Mouse (Mus musculus): ENCODE measurements at regions not wholly inside any gene's neighbourhood (a gene's known extent, or its start where the extent isn't known, plus 50 kb on each side); places are given as distances from the start of the nearest gene placed in this dataset.

DNA sequence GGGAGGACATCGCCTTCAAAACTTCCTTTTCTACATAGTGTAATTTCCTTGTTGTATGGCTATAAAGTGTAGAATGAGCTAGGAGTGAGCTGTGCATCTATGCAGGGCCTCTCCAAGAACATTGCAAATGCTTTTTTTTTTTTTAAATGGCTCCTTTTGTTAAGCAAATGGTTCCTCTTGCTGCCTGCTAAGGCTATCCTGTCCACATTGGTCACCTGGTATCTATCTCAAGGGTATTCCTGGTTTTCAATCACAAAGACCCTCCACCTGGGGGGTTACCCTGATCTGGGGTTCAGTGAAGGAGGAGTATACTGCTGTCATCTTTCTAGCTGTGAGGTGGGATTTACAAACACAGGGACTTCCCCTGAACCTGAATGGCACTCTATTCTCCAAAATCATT is 112.9 kb upstream of the Sall1 start:
- no peak for ATAC-seq (ENCODE audit: insufficient read depth, low read depth)
- TF ChIP-seq EP300 (IDR thresholded peaks at IDR 0.05; ENCODE audit: low read depth) (no peak), CTCF (IDR thresholded peaks at IDR 0.05; ENCODE audit: low read depth) (no peak)
- Histone ChIP-seq H3K27ac (ENCODE audit: low read depth) (no peak overlapping the region), H3K4me3 (ENCODE audit: low read depth, low read length) (no peak overlapping the region), H3K27me3 (ENCODE audit: control insufficient read depth, insufficient read depth, low read length) (no peaks in the 10 kb centered on the region), H3K9ac (replicated peaks; ENCODE audit: low read depth, low read length) (no peak overlapping the region), H3K4me2 (ENCODE audit: low read depth, low read length) (no peak overlapping the region), H3K36me3 (replicated peaks; ENCODE audit: control insufficient read depth, insufficient read depth, low read length) (no peaks in the 10 kb centered on the region), H3K4me1 (ENCODE audit: control insufficient read depth, insufficient read depth) (no peaks in the 10 kb centered on the region), H3K9me3 (replicated peaks; ENCODE audit: control insufficient read depth, low read length) (no peaks in the 10 kb centered on the region)
- DNase-seq (ENCODE audit: low spot score), result no peak
- 78% methylated on average over 1 of the region's 1 CpGs for WGBS

DNA sequence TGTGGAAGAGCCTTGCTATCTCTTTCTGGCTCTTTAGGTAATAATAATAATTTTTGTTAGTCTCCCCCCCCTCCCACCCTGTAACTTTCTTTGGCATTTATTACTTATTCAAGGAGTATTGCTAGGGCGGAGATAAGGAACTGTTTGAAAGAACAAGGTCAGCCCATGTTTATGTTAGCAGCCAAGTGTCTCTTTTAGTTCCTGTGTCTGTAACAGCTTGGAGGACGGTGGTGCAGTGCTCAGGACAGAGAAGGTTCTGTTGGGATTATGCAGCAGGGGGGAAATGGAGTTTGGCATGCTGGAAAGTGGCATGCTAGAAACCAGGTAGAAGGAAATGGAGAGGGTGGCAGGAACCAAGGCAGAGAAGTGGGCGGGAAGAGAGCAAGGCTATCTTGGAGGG is 109.6 kb upstream of the Sall1 start:
- Histone ChIP-seq H3K4me1 (ENCODE audit: control insufficient read depth, insufficient read depth) (no peaks in the 10 kb centered on the region), H3K9me3 (replicated peaks; ENCODE audit: control insufficient read depth, low read length) (no peaks in the 10 kb centered on the region), H3K9ac (replicated peaks; ENCODE audit: low read depth, low read length) (no peak overlapping the region), H3K27ac (ENCODE audit: low read depth) (no peak overlapping the region), H3K36me3 (replicated peaks; ENCODE audit: control insufficient read depth, insufficient read depth, low read length) (no peaks in the 10 kb centered on the region), H3K4me3 (ENCODE audit: low read depth, low read length) (no peak overlapping the region), H3K27me3 (ENCODE audit: control insufficient read depth, insufficient read depth, low read length) (0 out of 2 replicates have a peak, but pooled peaks cover 2% of the 10 kb centered on the region), H3K4me2 (ENCODE audit: low read depth, low read length) (no peak overlapping the region)
- ATAC-seq (ENCODE audit: insufficient read depth, low read depth) (no peak), DNase-seq (ENCODE audit: low spot score) (no peak)
- WGBS, result 59% methylated on average over 3 of the region's 3 CpGs
- TF ChIP-seq CTCF (IDR thresholded peaks at IDR 0.05; ENCODE audit: low read depth), result no peak
- TF ChIP-seq EP300 (IDR thresholded peaks at IDR 0.05; ENCODE audit: low read depth), result no peak

DNA sequence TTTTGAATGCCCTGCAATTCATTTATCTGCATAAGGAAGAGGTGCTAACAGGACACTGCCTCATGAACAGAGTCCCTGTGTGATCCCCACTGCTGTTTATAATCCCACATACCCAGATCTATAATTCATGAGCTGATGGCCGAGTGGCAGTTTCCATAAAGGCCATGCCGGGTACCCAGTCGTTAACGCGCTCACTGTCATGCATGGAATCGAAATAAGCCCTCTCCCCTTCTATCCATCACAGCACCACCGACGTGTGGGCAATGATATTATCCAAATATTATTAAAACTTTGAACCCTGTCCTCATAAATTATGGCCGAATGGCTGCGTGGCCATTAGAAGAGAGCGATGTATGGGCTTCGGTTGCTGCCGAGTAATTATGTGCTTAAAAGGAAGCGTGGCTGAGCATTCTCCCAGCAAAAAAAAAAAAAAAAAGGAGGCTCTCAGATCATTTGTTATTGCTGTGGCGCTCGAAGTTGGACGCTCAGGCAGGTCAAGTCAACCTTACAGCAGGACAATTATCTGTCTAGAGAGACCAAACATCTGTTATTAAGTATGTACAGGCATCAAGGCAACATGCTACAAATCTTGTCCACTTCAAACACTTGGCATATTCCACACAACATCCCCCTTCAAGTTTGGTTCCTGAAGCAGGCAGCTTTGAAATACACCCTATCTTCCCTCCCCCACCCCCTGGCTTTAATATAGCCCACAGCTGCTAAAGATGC is 109.1 kb upstream of the Sall1 start:
- H3K27me3 ChIP-seq (ENCODE audit: control insufficient read depth, insufficient read depth, low read length), result 0 out of 2 replicates have a peak, but pooled peaks cover 2% of the 10 kb centered on the region
- H3K4me3 ChIP-seq (ENCODE audit: low read depth, low read length), result no peak overlapping the region
- no peaks in the 10 kb centered on the region for H3K9me3 ChIP-seq (replicated peaks; ENCODE audit: control insufficient read depth, low read length)
- H3K4me2 ChIP-seq (ENCODE audit: low read depth, low read length), result no peak overlapping the region
- no peak overlapping the region for H3K27ac ChIP-seq (ENCODE audit: low read depth)
- TF ChIP-seq EP300 (IDR thresholded peaks at IDR 0.05; ENCODE audit: low read depth) (no peak), CTCF (IDR thresholded peaks at IDR 0.05; ENCODE audit: low read depth) (no peak)
- H3K36me3 ChIP-seq (replicated peaks; ENCODE audit: control insufficient read depth, insufficient read depth, low read length), result no peaks in the 10 kb centered on the region
- ATAC-seq (ENCODE audit: insufficient read depth, low read depth) (no peak), DNase-seq (ENCODE audit: low spot score) (no peak)
- H3K9ac ChIP-seq (replicated peaks; ENCODE audit: low read depth, low read length), result no peak overlapping the region
- no peaks in the 10 kb centered on the region for H3K4me1 ChIP-seq (ENCODE audit: control insufficient read depth, insufficient read depth)
- WGBS, result 80% methylated on average over 17 of the region's 17 CpGs

GRCm38 (mm10) chr8:89152331-89152730 is 108.4 kb upstream of the Sall1 start:
- no peak for ATAC-seq (ENCODE audit: insufficient read depth, low read depth)
- H3K4me1 ChIP-seq (ENCODE audit: control insufficient read depth, insufficient read depth), result no peaks in the 10 kb centered on the region
- no peak overlapping the region for H3K4me3 ChIP-seq (ENCODE audit: low read depth, low read length)
- no peak overlapping the region for H3K9ac ChIP-seq (replicated peaks; ENCODE audit: low read depth, low read length)
- no peak for DNase-seq (ENCODE audit: low spot score)
- no peaks in the 10 kb centered on the region for H3K9me3 ChIP-seq (replicated peaks; ENCODE audit: control insufficient read depth, low read length)
- no peak for TF ChIP-seq CTCF (IDR thresholded peaks at IDR 0.05; ENCODE audit: low read depth)
- no peak for TF ChIP-seq EP300 (IDR thresholded peaks at IDR 0.05; ENCODE audit: low read depth)
- no peaks in the 10 kb centered on the region for H3K36me3 ChIP-seq (replicated peaks; ENCODE audit: control insufficient read depth, insufficient read depth, low read length)
- 54% methylated on average over 8 of the region's 8 CpGs for WGBS
- H3K27me3 ChIP-seq (ENCODE audit: control insufficient read depth, insufficient read depth, low read length), result 0 out of 2 replicates have a peak, but pooled peaks cover 2% of the 10 kb centered on the region
- H3K27ac ChIP-seq (ENCODE audit: low read depth), result no peak overlapping the region
- H3K4me2 ChIP-seq (ENCODE audit: low read depth, low read length), result no peak overlapping the region

GRCm38 (mm10) chr8:89150952-89151351 is 107.0 kb upstream of the Sall1 start:
- Histone ChIP-seq H3K9ac (replicated peaks; ENCODE audit: low read depth, low read length) (no peak overlapping the region), H3K4me1 (ENCODE audit: control insufficient read depth, insufficient read depth) (no peaks in the 10 kb centered on the region), H3K4me3 (ENCODE audit: low read depth, low read length) (no peak overlapping the region), H3K27ac (ENCODE audit: low read depth) (no peak overlapping the region), H3K9me3 (replicated peaks; ENCODE audit: control insufficient read depth, low read length) (no peaks in the 10 kb centered on the region), H3K36me3 (replicated peaks; ENCODE audit: control insufficient read depth, insufficient read depth, low read length) (no peaks in the 10 kb centered on the region), H3K27me3 (ENCODE audit: control insufficient read depth, insufficient read depth, low read length) (0 out of 2 replicates have a peak, but pooled peaks cover 2% of the 10 kb centered on the region), H3K4me2 (ENCODE audit: low read depth, low read length) (no peak overlapping the region)
- WGBS, result 64% methylated on average over 2 of the region's 2 CpGs
- ATAC-seq (ENCODE audit: insufficient read depth, low read depth) (no peak), DNase-seq (ENCODE audit: low spot score) (no peak)
- TF ChIP-seq CTCF (IDR thresholded peaks at IDR 0.05; ENCODE audit: low read depth) (no peak), EP300 (IDR thresholded peaks at IDR 0.05; ENCODE audit: low read depth) (no peak)

All from heart, postnatal 0 days (tissue).